Mouse (Mus musculus) limb, embryonic 12.5 days (tissue): ENCODE measurements around the gene Grm1. TPM values are rescaled to one million over a fixed set of nuclear protein-coding genes. Genes with fewer than 3 reads are reported as not detected.

ENCODE experiments used
- ATAC-seq: fragments of 200-750 bp; cut with Nextera tagmentation; 2 replicates; pipeline ENCODE4 v1.8.0; 2017; ENCODE audit warnings: low read depth, moderate TSS enrichment; ENCODE audit not compliant: insufficient number of reproducible peaks, insufficient read depth, low FRiP score, low TSS enrichment
- H3K27ac ChIP-seq: fragments of 300-500 bp; sonication (generic); 2 replicates; pipeline ENCODE4 v1.5.1; 2016; ENCODE audit warnings: mild to moderate bottlenecking, moderate library complexity
- H3K27me3 ChIP-seq: fragments of 300-500 bp; sonication (generic); 2 replicates; pipeline ENCODE4 v1.6.1; 2016; ENCODE audit warnings: mild to moderate bottlenecking, moderate library complexity
- H3K36me3 ChIP-seq: fragments of 300-500 bp; sonication (generic); 2 replicates; pipeline ENCODE4 v1.6.1; 2016; ENCODE audit warnings: mild to moderate bottlenecking, moderate library complexity
- H3K4me1 ChIP-seq: fragments of 300-500 bp; sonication (generic); replicated peaks from 2 replicates; pipeline ENCODE4 v1.6.1; 2016
- H3K4me2 ChIP-seq: fragments of 300-500 bp; sonication (generic); 2 replicates; pipeline ENCODE4 v1.6.1; 2016; ENCODE audit warnings: mild to moderate bottlenecking, moderate library complexity
- H3K4me3 ChIP-seq: fragments of 300-500 bp; sonication (generic); replicated peaks from 2 replicates; pipeline ENCODE4 v1.5.1; 2016; ENCODE audit warnings: mild to moderate bottlenecking
- H3K9ac ChIP-seq: fragments of 300-500 bp; sonication (generic); replicated peaks from 2 replicates; pipeline ENCODE4 v1.6.1; 2016; ENCODE audit warnings: mild to moderate bottlenecking, moderate library complexity
- H3K9me3 ChIP-seq: fragments of 300-500 bp; sonication (generic); 2 replicates; pipeline ENCODE4 v1.6.1; 2016; ENCODE audit warnings: mild to moderate bottlenecking, moderate library complexity
- WGBS: fragments of 180-500 bp; shearing (Covaris S2); methylation state at CpG from one replicate; pipeline ENCODE4 v1.1.7; 2016; 5-methylcytosine and 5-hydroxymethylcytosine counted together
- polyA plus RNA-seq: library from polyadenylated mRNA; unstranded; fragments of >200 nt; fragmentation: Nextera tagmentation; extraction: Ambion mirVana; gene quantifications from 2 replicates; pipeline ENCODE4 v1.2.1, GENCODE M21; 2016

The Grm1 gene
- polyA plus RNA-seq, 1 experiment from 2014 or later, result 0.03 TPM

DNA sequence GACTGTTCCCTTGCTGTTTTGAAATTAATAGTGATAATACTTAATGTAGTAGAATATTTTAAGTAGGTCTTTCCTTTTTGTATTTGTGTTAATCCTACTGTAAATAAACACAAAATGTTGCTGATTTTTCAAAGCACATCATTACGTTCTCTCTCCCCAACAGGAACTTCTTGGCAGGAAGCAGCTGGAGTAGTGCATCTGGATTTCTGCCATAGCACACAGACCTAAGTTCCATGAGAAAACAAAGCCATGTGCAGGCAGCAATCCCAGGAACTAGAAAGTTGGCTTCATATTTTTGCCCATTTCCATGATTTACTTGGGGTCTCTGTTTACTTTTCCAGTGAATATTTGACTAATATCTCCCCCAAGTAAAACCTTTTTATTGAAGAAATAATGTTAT, 320.9 kb downstream of the Grm1 start:
- H3K4me3 ChIP-seq, result no peak overlapping the region
- no peaks in the 10 kb centered on the region for H3K36me3 ChIP-seq
- H3K9ac ChIP-seq, result no peak overlapping the region
- H3K4me2 ChIP-seq, result no peak overlapping the region
- no peaks in the 10 kb centered on the region for H3K4me1 ChIP-seq
- no peaks in the 10 kb centered on the region for H3K9me3 ChIP-seq
- no peaks in the 10 kb centered on the region for H3K27me3 ChIP-seq
- ATAC-seq, result no peak
- WGBS, result 58% methylated on average over 1 of the region's 1 CpGs
- no peak overlapping the region for H3K27ac ChIP-seq

DNA sequence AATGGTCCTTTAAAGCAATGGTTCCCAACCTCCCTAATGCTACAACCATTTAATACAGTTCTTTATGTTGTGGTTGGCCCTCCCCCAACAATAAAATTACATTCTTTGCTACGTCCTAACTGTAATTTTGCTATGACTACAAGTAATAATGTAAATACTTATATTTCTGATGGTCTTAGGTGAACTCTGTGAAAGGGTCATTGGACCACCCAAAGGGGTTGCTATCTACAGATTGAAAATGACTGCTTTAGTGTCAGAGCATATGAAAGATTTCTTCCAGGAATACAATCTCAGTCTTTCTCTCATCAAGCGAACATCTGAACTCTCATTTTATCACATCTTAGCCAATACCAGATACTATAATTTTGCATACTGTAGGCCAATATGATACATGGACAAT, 321.4 kb downstream of the Grm1 start:
- Histone ChIP-seq H3K27me3 (no peaks in the 10 kb centered on the region), H3K9me3 (no peaks in the 10 kb centered on the region), H3K27ac (no peak overlapping the region), H3K4me3 (no peak overlapping the region), H3K36me3 (no peaks in the 10 kb centered on the region), H3K4me1 (no peaks in the 10 kb centered on the region), H3K9ac (no peak overlapping the region), H3K4me2 (no peak overlapping the region)
- no peak for ATAC-seq
- WGBS, result 76% methylated on average over 2 of the region's 2 CpGs

DNA sequence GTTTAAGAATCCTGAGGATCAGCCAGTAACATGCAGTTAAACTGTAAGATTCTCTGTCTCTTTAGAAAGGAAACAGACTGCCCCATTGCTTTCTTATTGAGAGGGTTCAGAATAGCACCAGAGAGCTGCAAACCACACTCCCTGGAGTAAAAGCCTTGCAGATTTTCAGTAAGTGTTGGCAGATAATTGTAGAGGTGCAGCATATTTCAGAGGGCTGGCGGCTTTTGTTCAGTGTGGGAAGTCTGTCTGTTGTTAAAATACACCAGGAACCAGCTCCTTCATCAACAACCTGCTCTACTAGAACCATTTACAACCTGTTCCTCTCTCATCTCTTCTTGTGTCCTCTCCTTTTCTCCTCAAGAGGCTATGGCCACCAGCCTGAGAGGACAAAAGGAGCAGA, 331.1 kb downstream of the Grm1 start:
- Histone ChIP-seq H3K4me3 (no peak overlapping the region), H3K27ac (no peak overlapping the region), H3K27me3 (no peaks in the 10 kb centered on the region), H3K4me2 (no peak overlapping the region), H3K9me3 (no peaks in the 10 kb centered on the region), H3K36me3 (no peaks in the 10 kb centered on the region), H3K9ac (no peak overlapping the region), H3K4me1 (no peaks in the 10 kb centered on the region)
- ATAC-seq, result no peak
- WGBS, result 70% methylated on average over 1 of the region's 1 CpGs

DNA sequence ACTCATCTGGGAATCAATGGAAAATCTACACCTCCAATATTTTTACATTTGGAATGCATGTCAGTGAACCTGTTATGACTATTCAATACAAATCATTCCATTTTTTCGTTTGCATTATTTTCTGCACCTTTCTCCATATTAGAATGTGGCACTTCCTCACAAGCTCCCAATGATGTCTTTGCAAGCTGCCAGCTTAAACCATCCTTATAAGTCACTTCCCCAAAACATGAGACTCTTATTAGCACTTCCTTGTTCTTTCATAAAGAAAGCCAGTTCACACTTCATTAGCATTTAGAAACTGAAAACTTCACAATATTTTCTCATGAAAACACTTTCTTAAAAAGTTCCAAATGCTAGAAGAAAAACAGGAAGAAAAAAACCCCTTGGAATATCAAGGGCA, 338.1 kb downstream of the Grm1 start:
- Histone ChIP-seq H3K4me1 (no peaks in the 10 kb centered on the region), H3K4me2 (no peak overlapping the region), H3K4me3 (no peak overlapping the region), H3K9me3 (no peaks in the 10 kb centered on the region), H3K9ac (no peak overlapping the region), H3K36me3 (no peaks in the 10 kb centered on the region), H3K27me3 (no peaks in the 10 kb centered on the region), H3K27ac (no peak overlapping the region)
- no peak for ATAC-seq
- WGBS, result 69% methylated on average over 1 of the region's 1 CpGs

DNA sequence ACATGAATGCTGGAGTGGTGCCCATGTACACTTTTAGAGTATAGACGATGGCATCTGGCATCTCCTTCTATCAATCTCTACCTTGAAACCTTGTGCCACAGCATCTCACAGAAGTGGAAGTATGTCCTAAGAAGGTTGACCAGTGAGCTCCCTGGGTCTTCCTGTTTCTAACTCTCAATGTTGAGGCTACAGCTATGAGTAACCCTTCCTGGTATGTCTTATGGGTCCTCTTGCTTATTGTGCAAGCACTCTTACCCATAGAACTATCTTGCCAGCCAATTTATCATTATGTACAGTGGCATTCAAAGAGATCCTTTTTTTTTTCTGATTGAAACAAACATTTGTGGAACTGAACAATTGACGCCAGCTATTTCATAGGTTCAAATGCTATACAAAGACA, 340.0 kb downstream of the Grm1 start:
- no peak for ATAC-seq
- H3K36me3 ChIP-seq, result no peaks in the 10 kb centered on the region
- no peaks in the 10 kb centered on the region for H3K4me1 ChIP-seq
- H3K4me3 ChIP-seq, result no peak overlapping the region
- no peaks in the 10 kb centered on the region for H3K9me3 ChIP-seq
- no peak overlapping the region for H3K4me2 ChIP-seq
- no peak overlapping the region for H3K27ac ChIP-seq
- H3K9ac ChIP-seq, result no peak overlapping the region
- 92% methylated on average over 2 of the region's 2 CpGs for WGBS
- no peaks in the 10 kb centered on the region for H3K27me3 ChIP-seq

DNA sequence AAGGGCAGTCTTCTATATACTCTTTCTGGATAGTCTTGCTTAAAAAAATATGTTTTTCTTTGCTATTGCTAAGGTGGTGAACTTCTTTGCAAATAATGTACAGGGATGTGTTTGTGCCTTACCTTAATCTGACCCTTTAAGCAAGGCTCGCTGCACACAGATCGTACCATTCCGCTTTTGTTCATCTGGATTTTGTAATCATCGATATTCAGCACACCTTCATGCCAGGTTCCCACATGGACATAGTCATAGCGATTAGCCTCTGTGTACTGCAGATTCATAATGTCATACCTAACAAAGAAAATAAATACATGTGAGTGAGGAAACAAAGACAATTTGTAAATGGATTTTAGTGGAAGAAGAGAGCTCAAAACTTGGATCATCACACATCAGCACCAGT, 340.8 kb downstream of the Grm1 start:
- H3K9ac ChIP-seq, result no peak overlapping the region
- H3K9me3 ChIP-seq, result no peaks in the 10 kb centered on the region
- no peaks in the 10 kb centered on the region for H3K4me1 ChIP-seq
- H3K4me2 ChIP-seq, result no peak overlapping the region
- H3K27ac ChIP-seq, result no peak overlapping the region
- H3K27me3 ChIP-seq, result no peaks in the 10 kb centered on the region
- ATAC-seq, result no peak
- no peak overlapping the region for H3K4me3 ChIP-seq
- no peaks in the 10 kb centered on the region for H3K36me3 ChIP-seq
- 91% methylated on average over 5 of the region's 5 CpGs for WGBS

DNA sequence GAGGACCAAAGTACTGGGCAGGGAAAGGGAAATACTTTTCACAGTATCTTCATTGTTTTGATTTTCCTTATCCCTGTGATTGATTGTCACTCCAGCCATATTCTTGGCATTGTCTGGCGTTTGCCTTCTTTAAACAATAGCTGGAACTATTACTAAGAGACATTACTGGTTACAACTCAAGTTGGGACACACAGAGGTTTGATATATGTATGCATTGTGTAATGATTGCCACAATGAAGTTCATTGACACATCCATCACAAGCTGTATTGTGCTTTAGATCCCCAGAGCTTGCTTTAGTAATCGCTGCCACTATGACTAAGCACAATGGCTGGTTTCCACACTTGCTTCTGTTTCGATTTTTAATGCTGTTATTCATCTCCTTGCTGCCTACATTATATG, 341.4 kb downstream of the Grm1 start:
- Histone ChIP-seq H3K4me3 (no peak overlapping the region), H3K9ac (no peak overlapping the region), H3K36me3 (no peaks in the 10 kb centered on the region), H3K4me2 (no peak overlapping the region), H3K4me1 (no peaks in the 10 kb centered on the region), H3K27me3 (no peaks in the 10 kb centered on the region), H3K27ac (no peak overlapping the region), H3K9me3 (no peaks in the 10 kb centered on the region)
- 78% methylated on average over 3 of the region's 3 CpGs for WGBS
- ATAC-seq, result no peak

DNA sequence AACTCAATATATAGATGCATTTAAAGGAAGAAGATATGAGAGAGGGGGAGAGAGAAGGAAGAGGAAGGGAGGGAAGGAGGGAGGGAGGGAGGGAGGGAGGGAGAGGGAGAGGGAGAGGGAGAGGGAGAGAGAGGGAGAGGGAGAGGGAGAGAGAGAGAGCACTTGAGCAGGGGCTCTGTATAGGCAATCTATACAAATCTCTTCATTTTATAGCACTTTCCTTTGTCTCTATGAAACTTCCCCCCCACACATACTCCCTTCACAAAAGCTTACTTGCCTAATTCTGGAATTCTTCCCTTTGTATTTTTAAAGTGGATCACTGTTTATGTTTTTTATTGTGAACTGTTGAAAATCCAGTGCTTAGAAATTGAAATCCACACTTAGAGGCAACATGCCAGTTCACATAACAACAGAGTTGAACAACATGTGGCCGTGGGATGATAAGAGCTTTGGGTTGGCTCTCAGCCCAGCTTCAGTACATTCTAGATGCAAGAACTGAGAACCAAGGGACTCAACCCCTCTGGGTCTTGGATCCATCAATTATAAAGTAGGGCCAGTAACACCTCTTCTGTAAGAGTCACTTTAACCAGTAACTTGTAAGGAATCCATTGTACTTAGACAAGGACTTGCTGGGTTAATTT, 345.0 kb downstream of the Grm1 start:
- no peaks in the 10 kb centered on the region for H3K27me3 ChIP-seq
- no peak overlapping the region for H3K4me2 ChIP-seq
- no peaks in the 10 kb centered on the region for H3K9me3 ChIP-seq
- WGBS, result 63% methylated on average over 1 of the region's 1 CpGs
- no peaks in the 10 kb centered on the region for H3K36me3 ChIP-seq
- no peaks in the 10 kb centered on the region for H3K4me1 ChIP-seq
- H3K27ac ChIP-seq, result no peak overlapping the region
- H3K9ac ChIP-seq, result no peak overlapping the region
- no peak overlapping the region for H3K4me3 ChIP-seq
- ATAC-seq, result no peak

DNA sequence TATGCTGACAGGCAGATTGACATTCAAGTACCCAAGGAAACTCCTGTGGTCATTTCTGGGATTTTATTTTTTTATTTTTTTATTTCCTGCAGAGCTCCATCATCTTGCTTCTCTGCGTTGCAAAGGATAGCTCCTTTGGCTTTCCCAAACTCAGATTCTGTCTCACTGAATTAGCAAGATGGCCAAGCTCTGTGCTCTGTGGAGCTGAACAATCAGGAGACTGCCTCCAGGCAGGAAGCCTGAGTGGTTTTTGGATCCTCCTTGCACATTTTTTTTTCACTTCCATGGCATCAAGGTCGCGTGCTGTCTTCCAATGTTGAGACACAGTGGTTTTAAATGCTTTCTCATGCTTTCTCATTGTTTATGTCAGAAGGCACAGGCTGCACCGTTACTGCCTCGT, 347.6 kb downstream of the Grm1 start:
- H3K4me3 ChIP-seq, result no peak overlapping the region
- H3K27ac ChIP-seq, result no peak overlapping the region
- no peak overlapping the region for H3K4me2 ChIP-seq
- no peak for ATAC-seq
- no peaks in the 10 kb centered on the region for H3K27me3 ChIP-seq
- no peaks in the 10 kb centered on the region for H3K4me1 ChIP-seq
- WGBS, result 60% methylated on average over 5 of the region's 5 CpGs
- H3K36me3 ChIP-seq, result no peaks in the 10 kb centered on the region
- no peak overlapping the region for H3K9ac ChIP-seq
- H3K9me3 ChIP-seq, result no peaks in the 10 kb centered on the region

DNA sequence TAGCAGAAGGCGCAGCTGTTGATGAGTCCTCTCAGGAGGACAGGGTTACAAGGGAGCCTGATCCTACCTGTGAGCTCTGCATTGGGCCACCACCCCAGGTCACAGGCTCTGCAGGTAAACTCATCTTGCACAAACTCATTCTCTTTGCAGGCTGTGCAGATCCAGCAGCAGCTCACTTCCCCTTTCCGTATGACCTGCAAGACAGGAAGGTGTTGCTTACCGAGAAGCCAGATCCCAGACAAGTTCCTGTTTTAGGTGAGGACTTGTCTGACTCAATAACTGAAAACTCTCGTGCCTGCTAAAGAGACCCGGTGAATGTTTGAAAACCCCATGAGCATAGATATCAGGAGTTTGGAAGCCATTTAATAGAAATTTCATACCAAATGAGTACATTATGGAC, 349.1 kb downstream of the Grm1 start:
- Histone ChIP-seq H3K4me2 (no peak overlapping the region), H3K4me1 (no peaks in the 10 kb centered on the region), H3K9me3 (no peaks in the 10 kb centered on the region), H3K27ac (no peak overlapping the region), H3K27me3 (no peaks in the 10 kb centered on the region), H3K36me3 (no peaks in the 10 kb centered on the region), H3K9ac (no peak overlapping the region), H3K4me3 (no peak overlapping the region)
- ATAC-seq, result no peak
- 79% methylated on average over 5 of the region's 5 CpGs for WGBS

DNA sequence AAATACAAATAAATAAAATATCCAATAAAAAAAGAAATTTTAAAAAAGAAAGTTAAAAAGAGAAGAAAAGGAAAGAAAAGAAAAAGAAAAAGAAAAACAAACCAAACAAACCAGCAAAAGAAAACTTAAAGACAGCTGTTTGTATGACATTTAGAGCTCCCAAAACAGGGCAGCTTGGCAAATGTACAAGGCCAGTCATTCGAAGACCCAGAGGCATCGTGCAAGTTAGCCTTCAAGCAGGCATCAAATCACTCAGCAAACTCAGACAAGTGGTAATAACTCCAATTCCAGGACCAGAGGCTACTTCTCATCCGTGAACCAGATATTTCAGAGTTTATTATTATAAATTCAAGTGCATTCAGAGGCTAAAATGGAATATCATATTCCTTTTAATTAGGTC, 355.7 kb downstream of the Grm1 start:
- no peak overlapping the region for H3K27ac ChIP-seq
- H3K4me2 ChIP-seq, result no peak overlapping the region
- H3K27me3 ChIP-seq, result no peaks in the 10 kb centered on the region
- no peaks in the 10 kb centered on the region for H3K36me3 ChIP-seq
- 91% methylated on average over 3 of the region's 3 CpGs for WGBS
- no peak for ATAC-seq
- no peak overlapping the region for H3K4me3 ChIP-seq
- no peaks in the 10 kb centered on the region for H3K4me1 ChIP-seq
- H3K9ac ChIP-seq, result no peak overlapping the region
- H3K9me3 ChIP-seq, result no peaks in the 10 kb centered on the region

DNA sequence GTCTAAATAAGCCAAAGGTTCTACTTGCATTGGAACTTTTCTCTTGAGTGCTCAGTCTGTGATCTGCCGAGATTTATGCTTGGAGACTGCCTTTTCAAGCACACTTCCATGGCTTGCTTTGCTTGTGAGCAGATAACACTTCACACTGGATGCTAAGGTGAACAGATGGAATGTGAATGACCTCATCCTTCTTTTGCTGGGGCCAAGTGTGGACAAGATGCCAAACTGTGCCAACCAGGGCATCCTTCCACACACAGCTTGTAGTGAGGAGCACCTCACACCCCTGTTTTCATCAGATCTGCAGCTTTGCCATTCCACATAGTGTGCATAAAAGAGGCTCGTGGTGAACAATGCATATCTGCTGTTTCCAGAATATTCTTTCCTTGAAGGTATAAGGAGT, 371.3 kb downstream of the Grm1 start:
- Histone ChIP-seq H3K4me1 (no peaks in the 10 kb centered on the region), H3K4me2 (no peak overlapping the region), H3K27me3 (no peaks in the 10 kb centered on the region), H3K9ac (no peak overlapping the region), H3K9me3 (no peaks in the 10 kb centered on the region), H3K4me3 (no peak overlapping the region), H3K36me3 (no peaks in the 10 kb centered on the region), H3K27ac (no peak overlapping the region)
- no peak for ATAC-seq
- 77% methylated on average over 2 of the region's 2 CpGs for WGBS
